Mouse (Mus musculus) megakaryocyte progenitor cell, adult 5-6 weeks (primary cell): ENCODE data around the gene Tfr2. TPM values are rescaled to one million over a fixed set of nuclear protein-coding genes. Genes with fewer than 3 reads are reported as not detected.
"Not testable (repeated sequence)": the region's sequence is repeated elsewhere in the genome, so short reads cannot be mapped to it uniquely, and the experiment has no call there.

Source experiments
- ATAC-seq: replicated peaks from 2 replicates; pipeline ENCODE4 v1.8.0; 2016; ENCODE audit warnings: mild to moderate bottlenecking, moderate TSS enrichment, inconsistent platforms; ENCODE audit not compliant: poor library complexity
- total RNA-seq, 2 experiments: library from RNA; stranded (forward) in 1 of 2; stranded (reverse) in 1 of 2; fragments of 157-497, 149-512 nt in 1 of 2; fragments of 200-1000 nt in 1 of 2; gene quantifications; 2 replicates each; pipeline versions ENCODE4 v1.2.3 to v1.2.4; 2015 to 2017

Gene Tfr2
- total RNA-seq, 2 experiments from 2014 or later: 13.2 to 20.7 TPM

DNA sequence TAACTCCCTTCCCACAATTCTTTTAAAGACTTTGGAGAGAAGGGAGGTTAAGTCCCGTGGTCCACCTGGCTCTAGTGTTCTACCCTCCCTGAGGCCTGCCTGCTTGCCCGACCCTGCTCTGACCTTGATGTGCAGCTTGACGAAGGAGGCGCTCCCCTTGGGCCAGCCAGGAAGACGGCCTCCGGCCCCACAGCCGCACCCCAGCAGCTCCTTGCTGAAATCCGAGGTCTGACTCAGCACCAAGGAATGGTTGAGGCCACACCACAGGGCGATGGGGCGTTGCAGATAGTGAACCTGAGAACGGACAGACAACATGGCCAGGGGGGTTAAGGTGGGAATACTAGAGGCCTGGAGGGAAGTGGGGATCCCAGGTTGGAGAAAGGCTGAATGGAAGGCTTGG is 43.9 kb downstream of the Tfr2 start, which contains the start of gene Pcolce:
Gene Pcolce, minus strand, starts transcription at position 235 of the 400 bp plus-strand sequence.
- ATAC-seq: no peak

DNA sequence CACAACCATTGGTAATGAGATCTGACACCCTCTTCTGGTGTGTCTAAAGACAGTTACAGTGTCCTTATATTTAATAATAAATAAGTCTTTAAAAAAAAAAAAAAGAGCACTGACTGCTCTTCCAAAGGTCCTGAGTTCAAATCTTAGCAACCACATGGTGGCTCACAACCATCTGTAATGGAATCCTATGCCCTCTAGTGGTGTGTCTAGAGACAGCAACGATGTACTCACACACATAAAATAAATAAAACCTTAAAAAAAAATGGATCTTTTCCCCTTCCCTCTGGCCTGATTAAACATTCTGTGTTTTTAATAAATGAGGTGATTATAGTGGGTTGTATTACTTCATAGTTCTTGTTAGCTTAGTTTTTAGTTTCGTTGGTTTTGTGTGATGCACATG is 45.3 kb downstream of the Tfr2 start:
- ATAC-seq: not testable (repeated sequence)

DNA sequence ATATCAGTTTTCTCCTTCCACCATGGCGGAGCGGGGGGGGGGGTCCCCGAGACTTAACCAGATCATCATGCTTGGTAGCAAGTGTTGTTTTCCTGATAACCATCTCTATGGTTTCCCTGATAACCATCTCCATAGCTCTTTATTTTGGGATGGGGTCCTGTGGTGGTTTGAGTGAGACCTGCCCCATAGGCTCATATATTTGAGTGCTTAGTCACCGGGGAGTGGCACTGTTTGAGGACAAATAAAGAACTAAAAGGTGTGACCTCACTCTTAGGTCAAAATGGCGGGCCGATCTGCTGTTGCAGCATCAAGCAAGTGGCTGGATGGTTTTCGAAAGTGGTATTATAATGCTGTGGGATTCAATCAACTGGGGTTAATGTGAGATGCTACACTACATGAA is 45.7 kb downstream of the Tfr2 start:
- ATAC-seq: no peak

DNA sequence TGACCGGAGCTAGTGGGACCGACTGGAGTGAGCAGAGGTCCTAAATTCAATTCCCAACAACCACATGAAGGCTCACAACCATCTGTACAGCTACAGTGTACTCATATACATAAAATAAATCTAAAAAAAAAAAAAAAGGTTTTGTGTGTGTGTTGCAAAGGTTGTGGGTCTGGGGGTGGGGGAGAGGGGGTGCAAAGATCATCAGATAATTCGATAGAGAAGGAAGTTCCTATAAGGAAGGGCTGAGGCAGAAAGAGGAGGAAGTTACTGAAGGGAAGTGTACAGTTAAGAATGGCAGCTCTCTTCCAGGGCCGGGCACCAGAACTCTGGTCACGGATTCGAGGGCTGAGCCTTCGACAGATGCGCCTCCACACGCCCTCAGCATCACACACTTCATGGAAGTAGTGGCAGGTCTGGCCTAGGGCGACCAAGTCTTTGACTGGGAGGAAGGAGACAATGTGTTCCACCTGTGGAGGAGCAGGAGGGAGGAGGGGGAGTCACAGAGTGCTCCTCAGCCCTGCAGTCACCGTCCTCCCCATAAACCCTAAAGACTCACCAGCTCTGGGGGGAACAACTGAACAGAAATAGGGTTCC is 54.4 kb downstream of the Tfr2 start:
- no peak for ATAC-seq

DNA sequence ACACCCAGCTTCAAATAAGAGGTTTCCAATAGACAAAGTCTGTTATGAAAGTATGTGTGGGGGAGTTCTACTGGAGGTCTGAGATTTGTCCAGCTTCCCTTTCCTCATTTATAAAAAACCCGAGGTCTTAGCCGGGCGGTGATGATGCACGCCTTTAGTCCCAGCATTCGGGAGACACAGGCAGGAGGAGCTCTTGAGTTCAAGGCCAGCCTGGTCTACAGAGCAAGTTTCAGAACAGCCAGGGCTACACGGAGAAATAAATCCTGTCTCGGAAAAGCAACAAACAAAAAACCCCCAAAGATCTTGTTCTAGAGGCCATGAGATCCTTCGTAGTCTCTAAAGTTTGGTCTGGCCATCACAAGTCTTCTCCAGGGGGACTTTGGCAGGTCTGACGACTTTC is 58.4 kb downstream of the Tfr2 start:
- ATAC-seq: no peak

DNA sequence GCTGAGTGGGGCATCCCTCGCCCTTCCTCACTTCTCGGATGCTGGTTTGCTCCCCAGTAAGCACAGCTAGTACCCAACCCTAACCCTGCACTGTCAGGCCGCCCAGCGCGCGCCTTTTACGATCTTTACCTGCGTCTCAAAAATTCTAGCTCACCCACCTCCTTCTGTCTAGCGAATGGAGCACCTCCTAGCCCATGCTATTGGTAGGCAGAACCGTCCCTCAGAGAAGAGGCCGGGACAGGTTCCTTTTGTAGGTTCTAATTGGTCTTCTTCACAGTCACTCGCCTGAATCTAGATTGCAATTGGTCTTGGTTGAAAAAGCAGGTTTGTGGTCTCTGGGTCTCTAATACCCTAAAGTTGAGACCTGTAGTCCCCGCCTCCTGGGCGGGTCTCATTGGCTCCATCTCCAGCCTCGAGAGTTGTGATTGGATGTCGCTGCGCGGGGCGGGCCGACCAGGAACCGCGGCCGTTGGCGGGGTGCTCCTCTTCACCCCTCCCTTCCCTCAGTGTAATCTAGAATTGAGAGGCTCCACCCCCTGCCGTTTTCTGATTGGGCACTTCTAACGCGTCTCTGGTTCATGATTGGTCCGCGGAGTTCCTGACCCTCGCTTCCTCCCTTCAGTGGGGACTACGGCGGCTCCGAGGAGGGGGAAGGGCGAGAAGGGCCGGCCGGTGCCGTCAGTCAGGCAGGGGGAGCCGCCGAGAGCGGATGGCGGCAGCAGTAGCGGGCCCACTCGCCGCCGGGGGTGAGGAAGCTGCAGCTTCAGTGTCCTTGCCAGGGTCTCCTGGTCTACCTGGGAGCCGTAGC is 59.1 kb downstream of the Tfr2 start, which contains the start of the genes Fbxo24, Lrch4 and Gm20605:
Gene Fbxo24, minus strand, starts transcription at position 505 of the 808 bp plus-strand sequence.
Gene Lrch4, plus strand, starts transcription at position 624 of the 808 bp plus-strand sequence.
Gene Gm20605, plus strand, starts transcription at position 678 of the 808 bp plus-strand sequence.
- ATAC-seq: peak; percentile 81

DNA sequence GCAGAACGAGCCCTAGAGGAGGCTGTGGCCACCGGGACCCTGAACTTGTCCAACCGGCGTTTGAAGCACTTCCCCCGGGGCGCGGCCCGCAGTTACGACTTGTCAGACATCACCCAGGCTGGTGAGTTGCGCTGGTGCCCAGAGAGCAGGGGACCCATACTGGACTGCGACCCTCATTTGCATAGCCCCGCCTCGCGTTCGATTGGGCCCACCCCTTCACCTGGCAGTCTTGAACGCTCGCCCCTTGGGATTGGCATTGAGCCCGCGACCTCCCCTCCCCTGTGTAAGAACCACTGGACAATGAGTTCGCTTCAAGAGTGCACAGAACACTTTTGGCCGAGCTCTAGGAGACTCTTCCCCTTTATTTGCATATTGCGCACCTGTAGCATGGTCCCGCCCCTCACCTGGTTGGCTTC is 59.7 kb downstream of the Tfr2 start:
- no peak for ATAC-seq

DNA sequence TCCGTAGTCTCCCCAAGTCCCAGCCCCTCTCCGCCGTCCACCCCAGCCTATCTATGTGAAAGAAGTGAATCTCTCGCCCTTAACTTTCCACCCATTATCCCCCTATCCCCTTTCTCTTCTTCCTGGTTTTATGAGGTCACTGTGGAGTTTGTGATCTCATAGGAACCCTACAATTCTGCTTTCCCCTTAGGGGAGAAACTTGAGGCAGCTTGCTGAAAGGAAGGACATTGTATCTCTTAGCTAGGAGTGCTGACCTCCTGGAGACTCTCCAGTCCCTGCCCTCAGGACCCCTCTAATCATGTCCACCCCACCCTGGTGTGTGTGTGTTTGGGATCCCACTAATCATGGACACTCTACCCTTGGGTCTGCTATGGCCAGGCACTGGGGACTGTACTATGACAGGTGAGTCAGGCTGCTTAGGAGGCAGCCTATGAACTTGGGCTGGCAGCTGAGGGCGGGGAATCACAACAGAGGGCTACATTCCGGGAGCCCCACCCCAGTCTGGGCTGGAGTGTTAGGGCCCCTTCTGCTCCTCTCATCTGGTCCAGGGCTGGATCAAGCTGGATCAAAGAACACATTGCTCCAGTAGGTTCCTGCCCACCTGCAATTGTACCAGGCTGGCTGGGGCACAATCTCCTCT is 60.4 kb downstream of the Tfr2 start:
- no peak for ATAC-seq

DNA sequence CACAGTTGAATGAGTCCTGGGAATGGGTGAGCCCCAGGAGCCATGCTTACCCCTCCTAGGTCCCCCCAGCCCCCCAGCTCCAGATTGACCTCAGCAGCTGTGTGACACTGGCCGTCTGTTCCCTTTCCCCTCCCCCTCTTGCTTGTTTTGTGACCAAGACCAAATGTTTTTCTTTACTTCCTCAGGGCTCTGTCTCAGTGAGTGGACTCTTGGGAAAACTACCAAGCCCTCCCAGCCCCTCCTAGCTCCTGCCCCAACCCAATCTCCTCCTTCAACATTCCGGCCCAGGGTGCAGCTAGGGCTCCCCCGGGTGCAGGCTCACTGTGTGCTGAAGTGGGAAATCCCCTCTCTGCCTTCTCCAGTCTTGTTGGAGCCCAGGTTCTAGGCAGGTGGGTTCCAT is 61.0 kb downstream of the Tfr2 start:
- ATAC-seq: no peak

DNA sequence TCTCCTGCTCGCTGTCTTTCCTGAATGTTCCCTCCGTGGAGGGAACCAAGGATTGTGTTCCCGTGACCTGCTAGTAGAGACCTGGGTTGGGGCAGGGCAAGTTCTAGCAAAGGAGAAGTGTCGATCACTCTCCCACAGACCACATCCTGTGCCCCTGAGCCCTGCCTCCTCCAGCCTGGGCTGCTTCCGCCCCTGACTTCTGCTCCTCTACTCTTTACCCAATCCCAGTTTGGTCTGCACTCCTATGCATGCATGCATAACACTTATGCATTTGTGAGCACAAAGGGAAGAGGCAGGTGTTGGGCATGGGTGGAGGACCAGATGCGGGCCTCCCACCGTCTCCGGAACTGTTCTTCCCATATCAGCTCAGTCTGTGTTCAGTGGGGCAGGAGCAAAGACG is 61.5 kb downstream of the Tfr2 start:
- ATAC-seq: peak; percentile 50

DNA sequence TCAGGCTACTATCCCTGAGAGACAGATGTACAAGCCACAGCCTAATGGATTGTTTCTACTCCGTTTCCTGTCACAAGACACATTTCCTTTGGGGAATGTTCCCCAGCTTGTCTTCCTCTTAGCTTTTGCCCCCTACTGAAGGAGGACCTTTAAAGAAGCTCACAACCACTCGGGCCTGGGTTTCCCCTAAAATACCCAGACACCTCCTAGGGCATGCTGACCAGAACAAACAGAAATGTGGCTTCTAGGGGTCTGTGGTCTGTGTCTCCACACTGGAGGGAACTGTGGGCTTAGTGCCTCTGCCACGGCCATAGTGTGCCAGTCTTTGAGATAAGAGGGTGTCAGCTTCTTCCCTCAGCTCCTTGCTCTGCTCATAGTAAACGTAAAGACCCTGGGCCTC is 62.0 kb downstream of the Tfr2 start:
- no peak for ATAC-seq

DNA sequence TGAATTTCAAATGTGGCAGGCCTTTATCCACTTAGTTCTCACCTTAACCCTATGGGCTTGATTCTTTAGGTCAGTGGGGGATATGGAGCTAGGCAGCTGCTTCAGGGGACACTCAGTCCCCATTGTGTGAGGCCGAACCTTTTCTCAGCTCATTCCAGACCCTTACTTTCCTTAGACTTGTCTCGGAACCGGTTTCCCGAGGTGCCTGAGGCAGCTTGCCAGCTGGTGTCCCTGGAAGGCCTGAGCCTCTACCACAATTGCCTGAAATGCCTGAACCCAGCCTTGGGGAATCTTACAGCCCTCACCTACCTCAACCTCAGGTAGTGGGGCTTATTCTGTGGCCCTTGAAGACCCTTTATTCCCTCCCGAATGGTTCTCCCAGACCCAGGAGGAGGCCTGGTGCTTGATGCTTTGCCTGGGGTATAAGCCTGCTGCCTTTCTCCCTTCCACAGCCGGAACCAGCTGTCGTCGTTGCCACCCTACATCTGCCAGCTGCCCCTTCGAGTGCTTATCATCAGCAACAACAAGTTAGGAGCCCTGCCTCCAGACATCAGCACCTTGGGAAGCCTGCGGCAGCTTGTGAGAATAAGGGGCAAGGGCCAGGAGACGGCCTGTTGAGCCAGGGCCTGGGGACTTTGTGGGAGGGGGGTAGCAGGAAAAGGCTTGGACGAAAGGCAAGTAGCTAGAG is 63.9 kb downstream of the Tfr2 start:
- ATAC-seq: no peak

Other genes starting within 250 kb of the Tfr2 start
- 2.4 and 4.4 TPM in 2 replicates for gene Slc12a9, start 236.2 kb upstream of the Tfr2 start, total RNA-seq (2015)
- gene Slc12a9, start 236.2 kb upstream of the Tfr2 start, total RNA-seq (2017): 5.3 and 5.7 TPM in 2 replicates
- gene Ephb4, start 219.7 kb upstream of the Tfr2 start, total RNA-seq (2015): 0.05 and 0.10 TPM in 2 replicates
- gene Ephb4, start 219.7 kb upstream of the Tfr2 start, total RNA-seq (2017): 0.27 TPM in 1 of 2 replicates, not detected in the other
- gene Zan, start 92.8 kb upstream of the Tfr2 start, total RNA-seq (2015): 0.10 and 0.47 TPM in 2 replicates
- under 0.01 and 0.14 TPM in 2 replicates for gene Zan, start 92.8 kb upstream of the Tfr2 start, total RNA-seq (2017)
- gene Pop7, start 67.3 kb upstream of the Tfr2 start, total RNA-seq (2015): 31.9 and 35.0 TPM in 2 replicates
- 22.7 and 29.2 TPM in 2 replicates for gene Pop7, start 67.3 kb upstream of the Tfr2 start, total RNA-seq (2017)
- gene Gigyf1, start 51.3 kb upstream of the Tfr2 start, total RNA-seq (2015): 7.1 and 8.6 TPM in 2 replicates
- 4.7 and 7.2 TPM in 2 replicates for gene Gigyf1, start 51.3 kb upstream of the Tfr2 start, total RNA-seq (2017)
- not detected in 2 replicates for gene Epo, start 36.6 kb upstream of the Tfr2 start, total RNA-seq (2015)
- not detected in 2 replicates for gene Epo, start 36.6 kb upstream of the Tfr2 start, total RNA-seq (2017)
- 193 and 223 TPM in 2 replicates for gene Gnb2, start 36.3 kb upstream of the Tfr2 start, total RNA-seq (2015)
- 187 and 251 TPM in 2 replicates for gene Gnb2, start 36.3 kb upstream of the Tfr2 start, total RNA-seq (2017)
- gene Actl6b, start 16.3 kb upstream of the Tfr2 start, total RNA-seq (2015): not detected in 2 replicates
- not detected in 2 replicates for gene Actl6b, start 16.3 kb upstream of the Tfr2 start, total RNA-seq (2017)
- gene Mospd3, start 31.2 kb downstream of the Tfr2 start, total RNA-seq (2015): 95.4 and 97.5 TPM in 2 replicates
- gene Mospd3, start 31.2 kb downstream of the Tfr2 start, total RNA-seq (2017): 3.6 and 5.5 TPM in 2 replicates
- gene Pcolce, start 43.9 kb downstream of the Tfr2 start, total RNA-seq (2015): not detected in 2 replicates
- not detected in 2 replicates for gene Pcolce, start 43.9 kb downstream of the Tfr2 start, total RNA-seq (2017)
- not detected in 2 replicates for gene Fbxo24, start 59.2 kb downstream of the Tfr2 start, total RNA-seq (2015)
- 0.21 TPM in 1 of 2 replicates, not detected in the other for gene Fbxo24, start 59.2 kb downstream of the Tfr2 start, total RNA-seq (2017)
- 37.8 and 38.0 TPM in 2 replicates for gene Lrch4, start 59.3 kb downstream of the Tfr2 start, total RNA-seq (2015)
- 27.3 and 29.5 TPM in 2 replicates for gene Lrch4, start 59.3 kb downstream of the Tfr2 start, total RNA-seq (2017)
- 5.5 and 8.3 TPM in 2 replicates for gene Gm20605, start 59.3 kb downstream of the Tfr2 start, total RNA-seq (2015)
- gene Gm20605, start 59.3 kb downstream of the Tfr2 start, total RNA-seq (2017): 4.3 and 8.0 TPM in 2 replicates
- 24.9 and 29.5 TPM in 2 replicates for gene Sap25, start 71.5 kb downstream of the Tfr2 start, total RNA-seq (2015)
- gene Sap25, start 71.5 kb downstream of the Tfr2 start, total RNA-seq (2017): 14.2 and 18.0 TPM in 2 replicates
- not detected in 2 replicates for gene Irs3, start 75.9 kb downstream of the Tfr2 start, total RNA-seq (2015)
- gene Irs3, start 75.9 kb downstream of the Tfr2 start, total RNA-seq (2017): not detected in 2 replicates
- gene Agfg2, start 114.9 kb downstream of the Tfr2 start, total RNA-seq (2015): 8.6 and 9.8 TPM in 2 replicates
- 10.5 and 14.2 TPM in 2 replicates for gene Agfg2, start 114.9 kb downstream of the Tfr2 start, total RNA-seq (2017)
- 0.02 and 0.05 TPM in 2 replicates for gene Nyap1, start 171.8 kb downstream of the Tfr2 start, total RNA-seq (2015)
- gene Nyap1, start 171.8 kb downstream of the Tfr2 start, total RNA-seq (2017): 0.07 and 0.17 TPM in 2 replicates
- 39.6 and 58.5 TPM in 2 replicates for gene Tsc22d4, start 175.9 kb downstream of the Tfr2 start, total RNA-seq (2015)
- gene Tsc22d4, start 175.9 kb downstream of the Tfr2 start, total RNA-seq (2017): 92.1 and 96.5 TPM in 2 replicates
- 64.5 and 77.4 TPM in 2 replicates for gene Ppp1r35, start 209.0 kb downstream of the Tfr2 start, total RNA-seq (2015)
- gene Ppp1r35, start 209.0 kb downstream of the Tfr2 start, total RNA-seq (2017): 38.4 and 38.6 TPM in 2 replicates
- gene Mepce, start 217.8 kb downstream of the Tfr2 start, total RNA-seq (2015): 34.6 and 37.4 TPM in 2 replicates
- gene Mepce, start 217.8 kb downstream of the Tfr2 start, total RNA-seq (2017): 13.8 and 16.7 TPM in 2 replicates
- 6.2 and 9.1 TPM in 2 replicates for gene Zcwpw1, start 218.0 kb downstream of the Tfr2 start, total RNA-seq (2015)
- gene Zcwpw1, start 218.0 kb downstream of the Tfr2 start, total RNA-seq (2017): 10.5 and 11.8 TPM in 2 replicates